Mouse (Mus musculus): Measurements from ENCODE around the gene Rhpn2. TPM values are rescaled to one million over a fixed set of nuclear protein-coding genes. Genes with fewer than 3 reads are reported as not detected.

The Rhpn2 gene
- total RNA-seq, 1 experiment from 2014 or later = not detected

DNA sequence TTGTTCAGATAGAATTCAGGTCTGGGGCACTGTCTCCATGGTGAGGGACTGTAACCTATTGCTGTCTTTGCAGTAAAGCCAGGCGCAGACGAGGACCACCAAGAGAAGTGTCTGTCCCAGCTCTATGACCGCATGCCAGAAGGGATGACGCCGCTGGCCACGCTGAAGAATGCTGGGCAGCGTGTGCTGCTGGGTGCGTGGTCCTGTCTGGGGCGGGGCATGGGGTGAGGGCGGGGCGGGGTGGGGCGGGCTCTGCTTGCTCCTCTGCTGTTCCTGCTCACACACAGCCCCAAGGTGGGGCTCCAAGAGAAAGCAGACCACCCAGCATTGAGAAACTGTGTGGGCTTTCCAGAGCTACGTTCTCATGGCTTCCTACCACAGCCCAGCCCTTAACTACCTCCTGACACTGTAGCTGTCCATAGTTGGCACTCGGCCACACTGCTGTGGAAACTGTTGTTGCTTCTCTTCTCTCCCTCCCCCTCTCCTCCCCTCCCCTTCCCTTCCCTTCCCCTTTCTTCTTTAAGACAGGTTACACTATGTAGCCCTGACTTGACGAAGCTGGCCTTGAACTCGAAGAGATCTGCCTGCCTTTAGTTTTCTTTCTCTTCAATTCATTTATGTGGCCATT lies 45.6 kb downstream of the Rhpn2 start:
- ATAC-seq (replicated peaks; ENCODE audit: insufficient number of reproducible peaks, low FRiP score, low TSS enrichment, poor library complexity, severe bottlenecking) = no peak

DNA sequence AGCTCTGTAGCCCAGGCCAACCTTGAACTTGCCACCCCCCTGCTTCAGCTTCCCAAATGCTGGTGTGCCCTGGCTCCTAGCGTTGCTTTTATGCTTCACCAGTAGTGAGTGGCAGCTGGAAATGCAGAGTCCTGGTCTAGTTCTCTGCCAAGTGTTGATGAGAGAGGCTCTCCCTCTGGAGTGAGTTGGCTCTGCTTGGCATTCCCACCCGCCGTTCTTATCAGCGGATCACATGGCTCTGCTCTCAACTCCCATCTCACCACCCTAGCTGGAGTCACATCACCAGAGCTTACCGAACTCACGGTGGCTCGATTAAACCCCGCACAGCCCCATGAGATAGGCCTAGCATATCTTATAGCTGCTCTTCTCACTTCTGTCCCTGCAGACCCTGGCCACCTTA lies 46.4 kb downstream of the Rhpn2 start:
- no peak for ATAC-seq (replicated peaks; ENCODE audit: insufficient number of reproducible peaks, low FRiP score, low TSS enrichment, poor library complexity, severe bottlenecking)

DNA sequence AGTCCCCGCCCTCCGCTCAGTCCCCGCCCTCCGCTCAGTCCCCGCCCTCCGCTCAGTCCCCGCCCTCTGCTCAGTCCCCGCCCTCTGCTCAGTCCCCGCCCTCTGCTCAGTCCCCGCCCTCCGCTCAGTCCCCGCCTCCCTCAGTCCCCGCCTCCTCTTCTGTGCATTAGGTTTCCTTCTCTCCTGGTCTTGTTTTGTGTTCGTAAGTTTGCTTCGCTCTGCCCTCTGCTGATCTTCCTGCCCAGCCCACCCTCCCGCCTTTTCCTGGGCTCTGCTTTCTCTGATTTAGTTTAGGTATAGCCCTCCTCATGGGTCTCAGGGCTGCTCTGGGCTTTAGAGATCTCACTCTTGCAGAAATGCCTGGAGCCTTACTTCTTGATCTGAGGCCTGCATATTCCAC lies 47.9 kb downstream of the Rhpn2 start:
- no peak for ATAC-seq (replicated peaks; ENCODE audit: insufficient number of reproducible peaks, low FRiP score, low TSS enrichment, poor library complexity, severe bottlenecking)

DNA sequence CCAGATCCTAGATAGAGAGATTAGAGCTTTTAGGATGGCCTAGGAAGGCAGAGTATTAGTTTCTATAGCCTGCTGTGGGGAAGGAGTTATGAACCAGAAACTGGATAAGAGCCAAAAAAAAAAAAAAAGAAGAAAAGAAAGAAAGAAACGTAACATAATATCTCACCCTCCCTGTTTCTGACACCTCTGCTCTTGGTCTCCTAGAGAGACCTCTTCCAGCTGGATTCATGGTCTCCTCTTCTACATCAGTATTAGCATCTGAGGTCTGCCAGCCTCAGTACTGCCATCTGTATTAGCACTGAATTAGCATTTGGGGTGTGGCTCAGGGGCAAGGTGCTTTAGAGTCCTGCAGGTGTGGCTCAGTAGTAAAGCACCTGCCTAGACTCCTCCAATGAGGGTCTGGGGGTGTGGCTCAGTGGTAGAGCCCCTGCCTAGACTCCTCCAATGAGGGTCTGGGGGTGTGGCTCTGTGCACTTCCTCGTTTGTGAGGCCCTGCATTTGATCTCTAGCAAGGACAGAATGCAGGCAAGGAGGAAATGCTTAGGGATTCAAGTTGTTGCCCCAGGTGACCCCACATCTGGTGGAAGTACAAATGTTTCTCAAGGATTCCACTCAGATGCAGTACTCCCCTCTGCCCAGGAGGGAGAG lies 48.9 kb downstream of the Rhpn2 start:
- no peak for ATAC-seq (replicated peaks; ENCODE audit: insufficient number of reproducible peaks, low FRiP score, low TSS enrichment, poor library complexity, severe bottlenecking)

DNA sequence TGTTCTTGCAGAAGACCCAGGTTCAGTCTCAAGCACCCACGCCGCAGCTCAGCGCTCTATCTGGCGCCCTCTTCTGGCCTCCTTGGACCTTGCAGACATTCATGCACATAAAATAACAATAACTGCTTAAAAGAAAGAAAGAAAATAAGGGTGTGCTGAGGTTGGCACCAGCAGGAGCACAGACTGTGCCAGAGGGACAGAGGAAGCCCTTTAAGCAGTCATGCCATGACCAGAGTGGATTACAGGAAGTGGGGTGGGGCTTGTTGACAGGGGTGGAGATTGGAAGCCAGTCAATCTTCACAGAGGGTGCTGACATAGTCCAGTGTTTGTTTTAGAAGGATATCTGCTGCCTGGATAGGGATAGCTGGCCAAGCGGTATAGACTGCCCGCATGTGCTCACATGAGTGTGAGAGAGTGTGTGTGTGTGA lies 52.6 kb downstream of the Rhpn2 start:
- no peak for ATAC-seq (replicated peaks; ENCODE audit: insufficient number of reproducible peaks, low FRiP score, low TSS enrichment, poor library complexity, severe bottlenecking)

DNA sequence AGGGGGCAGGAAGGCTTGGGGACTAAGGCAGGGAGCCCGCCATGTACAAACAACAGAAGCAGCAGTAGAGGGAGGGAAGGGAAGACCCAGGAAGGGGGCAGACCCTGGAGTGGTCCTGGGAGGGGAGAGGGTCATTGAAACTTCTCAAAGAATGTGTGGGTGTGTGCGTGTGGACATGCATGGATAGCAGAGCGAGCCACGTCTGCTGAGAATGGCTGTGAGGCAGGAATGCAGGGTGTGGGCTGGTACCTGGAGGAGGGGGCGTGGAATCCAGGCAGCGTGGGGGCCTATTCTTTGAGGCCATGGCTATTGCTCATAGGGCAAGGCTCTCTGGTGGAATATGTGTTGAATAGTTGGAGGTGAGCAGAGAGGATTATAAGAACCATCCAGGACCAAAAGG lies 54.7 kb downstream of the Rhpn2 start:
- no peak for ATAC-seq (replicated peaks; ENCODE audit: insufficient number of reproducible peaks, low FRiP score, low TSS enrichment, poor library complexity, severe bottlenecking)

DNA sequence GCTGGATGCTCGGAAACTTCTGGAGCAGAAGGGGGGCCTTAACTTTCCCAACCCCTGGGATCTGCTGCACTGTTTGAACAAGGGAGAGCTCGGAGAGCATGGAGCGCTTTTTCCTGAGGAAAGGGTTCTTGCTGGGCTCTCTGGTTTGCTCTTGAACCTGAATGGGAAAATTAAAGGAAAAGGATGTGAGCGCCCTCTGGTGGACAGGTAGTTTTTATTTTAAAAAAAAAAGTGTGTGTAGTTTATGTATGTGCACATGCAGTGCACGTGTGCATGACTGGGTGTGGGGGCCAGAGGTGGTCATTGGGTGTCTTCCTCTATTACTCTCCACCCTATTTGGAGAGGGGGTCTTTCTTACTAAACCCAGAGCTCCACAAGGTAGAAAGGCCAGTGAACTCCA lies 59.0 kb downstream of the Rhpn2 start:
- ATAC-seq (replicated peaks; ENCODE audit: insufficient number of reproducible peaks, low FRiP score, low TSS enrichment, poor library complexity, severe bottlenecking) = no peak

DNA sequence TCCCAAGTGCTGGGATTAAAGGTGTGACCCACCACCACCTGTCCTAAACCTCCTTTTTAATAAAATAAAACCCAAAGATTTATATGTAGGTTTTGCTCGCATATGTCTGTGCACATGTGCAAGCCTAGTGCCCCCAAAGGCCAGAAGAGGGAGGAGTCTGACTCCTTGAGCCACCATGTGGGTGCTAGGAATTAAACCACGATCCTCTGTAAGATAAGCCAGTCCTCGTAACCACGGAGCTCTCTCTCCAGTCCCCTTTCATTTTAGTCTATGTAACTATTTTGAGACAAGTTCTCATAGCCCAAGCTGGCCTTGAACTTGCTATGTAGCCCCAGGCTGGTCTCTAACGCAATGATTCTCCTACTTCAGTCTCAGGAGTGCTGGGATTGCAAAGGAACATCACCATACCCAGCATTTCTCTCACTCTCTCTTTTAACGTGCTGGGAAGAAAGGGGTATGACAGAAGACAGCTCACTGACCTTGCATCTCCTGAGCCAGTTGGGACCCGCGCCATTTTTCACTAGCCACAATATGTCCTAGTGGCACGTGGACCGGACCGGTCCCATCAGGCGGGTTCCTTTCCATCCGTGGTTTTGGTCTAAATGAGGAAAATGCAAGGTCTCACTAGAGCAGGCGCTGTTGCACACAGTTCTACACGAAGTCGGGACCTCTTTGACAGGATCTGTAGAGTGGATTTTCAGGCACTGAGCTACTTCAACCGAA lies 61.9 kb downstream of the Rhpn2 start:
- ATAC-seq (replicated peaks; ENCODE audit: insufficient number of reproducible peaks, low FRiP score, low TSS enrichment, poor library complexity, severe bottlenecking) = no peak

DNA sequence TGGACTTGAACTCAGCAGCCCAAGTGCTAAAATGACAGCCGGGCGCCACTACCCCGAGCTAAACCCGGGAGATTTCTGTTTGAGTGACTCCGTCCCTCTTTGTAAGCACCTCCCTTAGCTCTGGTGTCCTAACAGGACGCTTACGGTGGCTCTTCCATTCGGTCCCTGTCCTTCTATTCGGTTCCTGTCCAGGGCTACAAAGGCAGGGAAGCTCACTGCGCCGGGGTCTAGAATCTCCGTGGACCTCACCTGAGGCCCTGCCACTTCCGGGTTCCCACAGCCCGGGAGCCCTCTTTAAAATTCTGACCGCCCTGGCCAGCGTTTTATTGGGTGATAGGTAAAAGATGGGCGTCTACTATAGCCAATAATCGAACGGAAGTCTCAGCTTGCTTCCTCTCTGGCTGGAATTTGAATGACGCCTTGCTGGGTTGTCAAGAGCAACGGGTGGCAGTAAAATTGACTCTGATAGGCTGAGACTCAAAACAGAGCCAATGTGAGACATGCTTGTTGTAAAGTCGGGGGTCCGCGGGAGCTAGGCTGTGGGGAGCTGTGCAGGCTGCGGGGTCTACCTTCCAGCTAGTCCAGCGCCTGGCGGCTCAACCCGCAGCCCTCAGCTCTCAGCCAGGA lies 62.7 kb downstream of the Rhpn2 start, which contains the start of the genes Faap24 and Cep89:
Gene Faap24, minus strand, starts transcription at position 295 of the 627 bp plus-strand sequence.
Gene Cep89, plus strand, starts transcription at position 494 of the 627 bp plus-strand sequence.
- peak; percentile 98 for ATAC-seq (replicated peaks; ENCODE audit: insufficient number of reproducible peaks, low FRiP score, low TSS enrichment, poor library complexity, severe bottlenecking)

DNA sequence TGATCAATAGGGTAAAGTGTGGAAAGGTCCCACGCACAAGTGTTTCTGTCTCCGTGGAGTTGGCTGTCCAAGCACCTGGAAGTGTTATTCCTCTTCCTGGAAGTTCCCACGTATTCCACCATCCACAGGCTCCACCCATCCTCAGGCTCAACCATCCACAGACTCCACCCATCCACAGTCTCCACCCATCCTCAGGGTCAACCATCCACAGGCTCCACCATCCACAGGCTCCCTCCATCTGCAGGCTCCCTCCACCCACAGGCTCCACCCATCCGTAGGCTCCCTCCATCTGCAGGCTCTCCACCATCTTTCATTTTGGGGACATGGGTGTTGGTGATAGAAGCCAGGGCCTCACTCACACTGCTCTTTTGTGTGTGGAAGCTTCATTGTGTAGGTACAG lies 67.2 kb downstream of the Rhpn2 start:
- ATAC-seq (replicated peaks; ENCODE audit: insufficient number of reproducible peaks, low FRiP score, low TSS enrichment, poor library complexity, severe bottlenecking) = no peak

DNA sequence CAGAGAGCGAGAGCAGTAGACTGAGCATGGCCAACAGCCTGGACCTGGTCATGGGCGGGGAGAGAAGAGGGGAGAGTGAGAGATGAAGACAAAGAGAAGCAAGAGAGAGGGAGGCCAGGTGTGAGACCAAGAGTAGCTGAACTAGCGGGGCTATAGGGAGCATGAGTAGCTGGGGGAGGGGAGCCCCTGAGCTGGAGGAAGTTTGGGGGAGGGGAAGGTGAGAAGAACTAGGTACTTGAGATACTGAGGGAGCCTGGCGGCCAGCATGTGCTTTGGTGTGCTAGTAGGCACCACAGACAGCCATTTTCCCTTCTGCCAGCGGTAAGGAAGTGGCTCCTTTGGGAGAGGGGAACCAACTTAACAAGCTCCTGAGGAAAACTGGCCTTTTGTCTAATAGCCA lies 81.3 kb downstream of the Rhpn2 start:
- no peak for ATAC-seq (replicated peaks; ENCODE audit: insufficient number of reproducible peaks, low FRiP score, low TSS enrichment, poor library complexity, severe bottlenecking)

DNA sequence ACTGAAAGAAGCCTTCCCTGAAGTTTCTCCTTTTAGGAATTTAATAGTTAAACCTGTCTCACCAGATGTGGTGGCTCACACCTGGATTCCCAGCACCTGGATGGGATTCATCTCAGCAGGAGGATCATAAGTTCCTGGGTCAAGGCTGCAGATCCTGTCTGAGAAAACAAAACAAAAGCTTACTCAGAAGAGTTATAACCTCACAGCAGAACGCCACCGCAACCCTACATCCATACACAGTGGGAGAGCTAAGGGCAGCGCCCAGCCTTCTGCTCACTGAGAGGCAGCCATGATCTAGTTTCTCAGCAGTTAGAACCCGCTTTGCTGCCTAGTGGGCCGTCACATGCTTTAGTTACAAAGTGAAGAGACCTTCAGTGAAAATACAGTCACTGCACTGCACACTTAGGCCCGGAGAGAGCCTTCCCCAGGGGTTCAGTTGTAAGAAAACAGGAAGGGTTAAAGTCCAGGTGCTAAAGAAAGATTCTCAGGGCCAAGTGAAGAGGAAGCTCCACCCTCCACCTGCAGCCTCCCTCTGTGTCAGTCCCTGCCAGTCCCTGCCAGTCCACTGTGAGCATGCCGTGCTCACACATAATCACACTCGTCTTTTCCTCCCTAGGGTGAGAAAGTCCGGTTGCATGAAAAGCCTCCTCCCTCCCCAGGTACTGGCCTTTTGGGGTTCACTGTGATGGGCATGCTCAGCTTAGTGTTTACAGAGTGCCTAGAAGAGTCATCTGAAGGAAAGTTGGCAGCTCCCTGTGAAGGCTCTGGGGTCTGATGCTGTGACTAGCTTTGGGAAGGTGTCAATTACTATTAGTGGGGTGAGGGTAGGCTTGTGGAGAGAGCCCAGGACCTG lies 82.1 kb downstream of the Rhpn2 start:
- ATAC-seq (replicated peaks; ENCODE audit: insufficient number of reproducible peaks, low FRiP score, low TSS enrichment, poor library complexity, severe bottlenecking) = no peak

DNA sequence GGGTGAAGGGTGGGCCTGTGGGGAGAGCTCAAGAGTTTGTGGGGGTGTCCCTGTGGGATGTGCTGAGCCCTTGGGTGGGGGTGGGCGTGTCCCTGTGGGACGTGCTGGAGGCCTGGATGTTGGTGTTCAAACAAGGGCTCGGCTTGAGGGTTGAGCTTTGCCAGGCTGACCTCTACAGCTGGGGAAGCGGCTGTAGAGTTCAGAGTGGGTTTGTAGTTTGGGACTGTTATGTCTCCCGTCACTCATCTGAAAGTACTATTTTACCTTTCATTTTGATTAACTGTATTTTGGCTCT lies 82.6 kb downstream of the Rhpn2 start:
- no peak for ATAC-seq (replicated peaks; ENCODE audit: insufficient number of reproducible peaks, low FRiP score, low TSS enrichment, poor library complexity, severe bottlenecking)

DNA sequence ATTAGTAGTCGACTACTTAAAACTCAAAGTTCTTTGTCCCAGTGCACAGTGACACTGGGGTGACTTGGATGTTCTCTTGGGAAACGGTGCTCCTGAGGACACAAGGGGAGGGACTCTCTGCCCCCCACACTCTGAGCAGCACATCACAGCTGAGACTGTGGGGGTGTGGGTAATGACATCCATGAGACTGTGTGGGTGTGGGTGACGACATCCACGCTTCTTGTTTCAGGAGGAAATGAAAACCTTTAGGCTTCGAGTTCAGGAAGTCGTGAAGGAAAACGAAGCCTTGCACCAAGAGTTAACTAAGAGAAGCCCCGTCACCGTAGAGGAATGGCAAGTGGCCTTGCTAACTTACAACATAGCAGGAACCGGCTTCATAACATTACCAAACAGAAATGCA lies 89.1 kb downstream of the Rhpn2 start:
- no peak for ATAC-seq (replicated peaks; ENCODE audit: insufficient number of reproducible peaks, low FRiP score, low TSS enrichment, poor library complexity, severe bottlenecking)

DNA sequence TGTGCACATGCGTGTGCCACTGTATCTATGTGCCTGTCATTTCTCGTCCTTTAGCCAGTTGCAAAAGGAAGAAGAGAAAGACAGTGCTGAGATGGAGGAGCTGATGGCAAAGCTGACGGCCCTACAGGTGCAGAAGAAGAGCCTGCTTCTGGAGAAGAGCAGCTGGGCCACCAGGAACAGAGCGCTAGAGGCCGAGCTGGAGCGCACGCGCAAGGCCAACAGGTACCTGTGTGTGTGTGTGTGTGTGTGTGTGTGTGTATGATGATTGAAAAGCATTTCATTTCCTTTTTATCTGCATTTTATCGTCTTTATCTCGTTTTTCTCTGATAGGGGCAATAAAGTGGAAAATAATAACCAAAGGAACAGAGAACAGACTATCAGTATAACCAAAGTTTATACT lies 94.2 kb downstream of the Rhpn2 start:
- ATAC-seq (replicated peaks; ENCODE audit: insufficient number of reproducible peaks, low FRiP score, low TSS enrichment, poor library complexity, severe bottlenecking) = no peak

DNA sequence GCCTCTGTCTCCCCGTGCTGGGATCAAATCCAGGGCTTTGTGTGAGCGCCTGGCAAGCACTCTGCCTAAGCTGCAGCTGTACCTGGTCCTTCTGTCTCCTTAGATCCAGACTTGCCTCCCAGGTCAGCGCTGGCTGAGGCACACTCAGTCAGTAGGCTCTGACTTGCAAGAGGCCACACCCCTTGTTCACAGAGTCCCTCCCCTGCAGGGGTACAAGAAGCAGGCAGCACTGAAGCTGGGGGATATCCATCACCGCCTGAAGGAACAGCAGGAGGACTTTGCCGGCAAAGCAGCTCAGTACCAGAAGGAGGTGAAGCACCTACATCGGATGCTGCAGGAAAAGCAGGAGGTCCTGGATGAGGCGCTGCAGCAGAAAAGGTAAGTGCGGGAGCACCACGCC lies 101.3 kb downstream of the Rhpn2 start:
- ATAC-seq (replicated peaks; ENCODE audit: insufficient number of reproducible peaks, low FRiP score, low TSS enrichment, poor library complexity, severe bottlenecking) = no peak
